Mouse (Mus musculus) hindbrain, embryonic 14.5 days (tissue): ENCODE results near the gene Cdip1. TPM values are rescaled to one million over a fixed set of nuclear protein-coding genes. Genes with fewer than 3 reads are reported as not detected.
"Not testable (repeated sequence)": the region's sequence is repeated elsewhere in the genome, so short reads cannot be mapped to it uniquely, and the experiment has no call there.

ENCODE experiments used
- ATAC-seq: fragments of 200-750 bp; cut with Nextera tagmentation; 2 replicates; pipeline ENCODE4 v1.8.0; 2017; ENCODE audit warnings: moderate number of reproducible peaks, mild to moderate bottlenecking, moderate TSS enrichment, moderate library complexity; ENCODE audit not compliant: low FRiP score
- DNase-seq: peaks from one replicate; pipeline ENCODE4 v3.0.0-alpha.2; 2015; ENCODE audit warnings: low spot score
- H3K27ac ChIP-seq: fragments of 300-500 bp; sonication (generic); 2 replicates; pipeline ENCODE4 v1.5.1; 2014; ENCODE audit warnings: mild to moderate bottlenecking, moderate library complexity
- H3K27me3 ChIP-seq: fragments of 300-500 bp; sonication (generic); 2 replicates; pipeline ENCODE4 v1.6.1; 2014; ENCODE audit warnings: mild to moderate bottlenecking, low read length, mixed read lengths; ENCODE audit not compliant: control insufficient read depth, insufficient read depth
- H3K36me3 ChIP-seq: fragments of 300-500 bp; sonication (generic); replicated peaks from 2 replicates; pipeline ENCODE4 v1.6.1; 2014; ENCODE audit not compliant: control insufficient read depth, insufficient read depth
- H3K4me1 ChIP-seq: fragments of 300-500 bp; sonication (generic); replicated peaks from 2 replicates; pipeline ENCODE4 v1.6.1; 2014; ENCODE audit warnings: antibody characterized with exemption, low read length, mixed read lengths; ENCODE audit not compliant: control insufficient read depth, insufficient read depth
- H3K4me2 ChIP-seq: fragments of 300-500 bp; sonication (generic); replicated peaks from 2 replicates; pipeline ENCODE4 v1.6.1; 2014; ENCODE audit warnings: mild to moderate bottlenecking, moderate library complexity
- H3K4me3 ChIP-seq: fragments of 300-500 bp; sonication (generic); replicated peaks from 2 replicates; pipeline ENCODE4 v1.5.1; 2014; ENCODE audit warnings: mild to moderate bottlenecking, low read length
- H3K9ac ChIP-seq: fragments of 300-500 bp; sonication (generic); 2 replicates; pipeline ENCODE4 v1.6.1; 2014
- H3K9me3 ChIP-seq: fragments of 300-500 bp; sonication (generic); 2 replicates; pipeline ENCODE4 v1.6.1; 2016; ENCODE audit warnings: low read length; ENCODE audit not compliant: control insufficient read depth
- WGBS: fragments of 180-500 bp; shearing (Covaris S2); extraction: QIAGEN DNeasy Blood & Tissue Kit; methylation state at CpG from one replicate; pipeline ENCODE4 v1.1.7; 2014; 5-methylcytosine and 5-hydroxymethylcytosine counted together
- polyA plus RNA-seq: library from polyadenylated mRNA; unstranded; fragments of >200 nt; fragmentation: Nextera tagmentation; extraction: Ambion mirVana; gene quantifications from 2 replicates; pipeline ENCODE4 v1.2.1, GENCODE M21; 2014

The Cdip1 gene
- polyA plus RNA-seq, 1 experiment from 2014 or later: 112 TPM

GRCm38 (mm10) chr16:4756660-4757335 lies 33.3 kb downstream of the Cdip1 start:
- peak overlapping the region; percentile 53 for H3K9ac ChIP-seq
- not testable (repeated sequence) for H3K36me3 ChIP-seq, H3K4me1 ChIP-seq, H3K9me3 ChIP-seq, H3K27me3 ChIP-seq
- peak overlapping the region; percentile 78 for H3K27ac ChIP-seq
- H3K4me3 ChIP-seq: peak overlapping the region; percentile 37
- ATAC-seq (peak; percentile 87), DNase-seq (peak; percentile 50)
- 4% methylated on average over 21 of the region's 42 CpGs for WGBS
- peak overlapping the region; percentile 55 for H3K4me2 ChIP-seq

- Histone ChIP-seq H3K27me3 (no peaks in the 10 kb centered on the region), H3K9me3 (no peaks in the 10 kb centered on the region), H3K36me3 (no peaks in the 10 kb centered on the region), H3K4me1 (peaks cover 9% of the 10 kb centered on the region; the same call in 1 of the 2 replicates), H3K27ac (no peak overlapping the region), H3K4me3 (no peak overlapping the region), H3K4me2 (no peak overlapping the region), H3K9ac (no peak overlapping the region)
- 85% methylated on average over 3 of the region's 3 CpGs for WGBS
- no peak for ATAC-seq
- no peak for DNase-seq
Observed at GRCm38 (mm10) chr16:4754045-4754444, 36.0 kb downstream of the Cdip1 start.

- no peak overlapping the region for H3K4me2 ChIP-seq
- 0 out of 2 replicates have a peak, but pooled peaks cover 1% of the 10 kb centered on the region for H3K4me1 ChIP-seq
- WGBS: over 99% methylated on average over 3 of the region's 3 CpGs
- H3K36me3 ChIP-seq: no peaks in the 10 kb centered on the region
- H3K27me3 ChIP-seq: no peaks in the 10 kb centered on the region
- no peak overlapping the region for H3K4me3 ChIP-seq
- no peak overlapping the region for H3K27ac ChIP-seq
- H3K9ac ChIP-seq: no peak overlapping the region
- ATAC-seq (no peak), DNase-seq (no peak)
- no peaks in the 10 kb centered on the region for H3K9me3 ChIP-seq
Observed at GRCm38 (mm10) chr16:4752155-4752554, 37.9 kb downstream of the Cdip1 start.

- DNase-seq: no peak
- Histone ChIP-seq H3K9me3 (0 out of 2 replicates have a peak, but pooled peaks cover 6% of the 10 kb centered on the region), H3K9ac (no peak overlapping the region), H3K4me1 (no peaks in the 10 kb centered on the region), H3K27ac (no peak overlapping the region), H3K4me3 (no peak overlapping the region), H3K36me3 (no peaks in the 10 kb centered on the region), H3K27me3 (no peaks in the 10 kb centered on the region), H3K4me2 (no peak overlapping the region)
- ATAC-seq: no peak
- WGBS: 94% methylated on average over 1 of the region's 1 CpGs
Observed at GRCm38 (mm10) chr16:4742186-4742585, 47.9 kb downstream of the Cdip1 start.

- Histone ChIP-seq H3K4me2 (no peak overlapping the region), H3K4me1 (no peaks in the 10 kb centered on the region), H3K36me3 (no peaks in the 10 kb centered on the region), H3K9ac (no peak overlapping the region), H3K4me3 (no peak overlapping the region), H3K27ac (no peak overlapping the region), H3K27me3 (no peaks in the 10 kb centered on the region), H3K9me3 (0 out of 2 replicates have a peak, but pooled peaks cover 6% of the 10 kb centered on the region)
- ATAC-seq (no peak), DNase-seq (no peak)
- 88% methylated on average over 2 of the region's 2 CpGs for WGBS
Observed at GRCm38 (mm10) chr16:4739994-4740393, 50.1 kb downstream of the Cdip1 start.

- H3K4me1 ChIP-seq: no peaks in the 10 kb centered on the region
- H3K27me3 ChIP-seq: no peaks in the 10 kb centered on the region
- no peak overlapping the region for H3K4me2 ChIP-seq
- no peaks in the 10 kb centered on the region for H3K9me3 ChIP-seq
- no peak overlapping the region for H3K4me3 ChIP-seq
- no peak overlapping the region for H3K27ac ChIP-seq
- H3K36me3 ChIP-seq: no peaks in the 10 kb centered on the region
- H3K9ac ChIP-seq: no peak overlapping the region
- ATAC-seq (no peak), DNase-seq (no peak)
- 91% methylated on average over 2 of the region's 2 CpGs for WGBS
Observed at GRCm38 (mm10) chr16:4736262-4736661, 53.8 kb downstream of the Cdip1 start.

- Histone ChIP-seq H3K9ac (no peak overlapping the region), H3K36me3 (no peaks in the 10 kb centered on the region), H3K27me3 (no peaks in the 10 kb centered on the region), H3K27ac (no peak overlapping the region), H3K4me1 (peaks cover 7% of the 10 kb centered on the region), H3K9me3 (no peaks in the 10 kb centered on the region), H3K4me3 (no peak overlapping the region), H3K4me2 (no peak overlapping the region)
- 76% methylated on average over 3 of the region's 3 CpGs for WGBS
- no peak for ATAC-seq
- DNase-seq: no peak
Observed at GRCm38 (mm10) chr16:4730776-4731358, 59.2 kb downstream of the Cdip1 start.

GRCm38 (mm10) chr16:4727963-4728362 lies 62.1 kb downstream of the Cdip1 start:
- ATAC-seq (no peak), DNase-seq (no peak)
- Histone ChIP-seq H3K4me3 (no peak overlapping the region), H3K27me3 (no peaks in the 10 kb centered on the region), H3K27ac (no peak overlapping the region), H3K4me2 (0 out of 2 replicates have a peak overlapping the region, but pooled peaks have one; percentile 77), H3K9ac (no peak overlapping the region), H3K36me3 (no peaks in the 10 kb centered on the region), H3K4me1 (peaks cover 7% of the 10 kb centered on the region), H3K9me3 (no peaks in the 10 kb centered on the region)
- WGBS: 88% methylated on average over 1 of the region's 1 CpGs

- Histone ChIP-seq H3K4me1 (peaks cover 7% of the 10 kb centered on the region), H3K27me3 (no peaks in the 10 kb centered on the region), H3K9me3 (no peaks in the 10 kb centered on the region), H3K4me3 (no peak overlapping the region), H3K27ac (no peak overlapping the region), H3K36me3 (no peaks in the 10 kb centered on the region), H3K4me2 (peak overlapping the region; percentile 77), H3K9ac (no peak overlapping the region)
- WGBS: 93% methylated on average over 1 of the region's 1 CpGs
- no peak for DNase-seq
- no peak for ATAC-seq
Observed at GRCm38 (mm10) chr16:4727526-4727925, 62.6 kb downstream of the Cdip1 start.
